Mouse (Mus musculus) v-Abl transformed pro-B cells (cell line): ENCODE results near the gene Ptprn2.

Source experiments
- in situ Hi-C, 2 experiments: fragments of 400-800 bp; cut with MboI; formaldehyde crosslinking; loops; one replicate each; pipeline ENCODE4 v1.15.1; 2025; ENCODE audit not compliant: unreplicated experiment in 2 of 2

The Ptprn2 gene

GRCm38 (mm10) chr12:116770911-116771310 is 285.4 kb downstream of the Ptprn2 start:
- in situ Hi-C loops = no loop called here

GRCm38 (mm10) chr12:116771493-116771892 is 286.0 kb downstream of the Ptprn2 start:
- in situ Hi-C loops = no loop called here

GRCm38 (mm10) chr12:116772081-116772566 is 286.6 kb downstream of the Ptprn2 start:
- in situ Hi-C loops = no loop called here

- in situ Hi-C loops = no loop called here
Measured at GRCm38 (mm10) chr12:116773344-116773743, 287.8 kb downstream of the Ptprn2 start.

- in situ Hi-C loops = no loop called here
Measured at GRCm38 (mm10) chr12:116776447-116776846, 290.9 kb downstream of the Ptprn2 start.

- in situ Hi-C loops = no loop called here
Measured at GRCm38 (mm10) chr12:116778095-116779090, 292.9 kb downstream of the Ptprn2 start.

- in situ Hi-C loops = no loop called here
Measured at GRCm38 (mm10) chr12:116780419-116780818, 294.9 kb downstream of the Ptprn2 start.

- in situ Hi-C loops = no loop called here
Measured at GRCm38 (mm10) chr12:116785731-116786130, 300.2 kb downstream of the Ptprn2 start.

GRCm38 (mm10) chr12:116788346-116788745 is 302.8 kb downstream of the Ptprn2 start:
- in situ Hi-C loops = no loop called here

GRCm38 (mm10) chr12:116803331-116803730 is 317.8 kb downstream of the Ptprn2 start:
- in situ Hi-C loops = no loop called here

- in situ Hi-C loops = no loop called here
Measured at GRCm38 (mm10) chr12:116804712-116805111, 319.2 kb downstream of the Ptprn2 start.

GRCm38 (mm10) chr12:116805129-116805809 is 319.7 kb downstream of the Ptprn2 start:
- in situ Hi-C loops = no loop called here

GRCm38 (mm10) chr12:116806089-116806488 is 320.6 kb downstream of the Ptprn2 start:
- in situ Hi-C loops = no loop called here

GRCm38 (mm10) chr12:116813012-116813411 is 327.5 kb downstream of the Ptprn2 start:
- in situ Hi-C loops = no loop called here

- in situ Hi-C loops = no loop called here
Measured at GRCm38 (mm10) chr12:116819836-116820235, 334.3 kb downstream of the Ptprn2 start.

GRCm38 (mm10) chr12:116823341-116823740 is 337.8 kb downstream of the Ptprn2 start:
- in situ Hi-C loops = no loop called here

- in situ Hi-C loops = no loop called here
Measured at GRCm38 (mm10) chr12:116827748-116828147, 342.2 kb downstream of the Ptprn2 start.

GRCm38 (mm10) chr12:116838611-116839192 is 353.2 kb downstream of the Ptprn2 start:
- in situ Hi-C loops = no loop called here

GRCm38 (mm10) chr12:116842723-116843272 is 357.3 kb downstream of the Ptprn2 start:
- in situ Hi-C loops = no loop called here

- in situ Hi-C loops = no loop called here
Measured at GRCm38 (mm10) chr12:116846220-116846619, 360.7 kb downstream of the Ptprn2 start.

GRCm38 (mm10) chr12:116847021-116847420 is 361.5 kb downstream of the Ptprn2 start:
- in situ Hi-C loops = no loop called here
